Mouse (Mus musculus) thymus, postnatal 10 days (tissue): Measurements from ENCODE around the gene Tbc1d30.
A peak's percentile ranks its signal among the peaks of the same experiment; 100 is the strongest.

Experiments used
- DNase-seq, 2 experiments: peaks; one replicate each; pipeline ENCODE4 v3.0.0; 2021; ENCODE audit warnings: low spot score in 2 of 2

Tbc1d30 gene

GRCm38 (mm10) chr10:121314186-121314585, 36.9 kb downstream of the Tbc1d30 start:
- DNase-seq, result no peak

- DNase-seq, result no peak
Measured at GRCm38 (mm10) chr10:121313049-121313448, 38.0 kb downstream of the Tbc1d30 start.

GRCm38 (mm10) chr10:121310511-121311221, 40.4 kb downstream of the Tbc1d30 start:
- peak in 1 of 2 experiments; percentile 35 for DNase-seq

- DNase-seq, result no peak
Measured at GRCm38 (mm10) chr10:121309801-121310510, 41.1 kb downstream of the Tbc1d30 start.

- DNase-seq, result no peak
Measured at GRCm38 (mm10) chr10:121309123-121309655, 41.9 kb downstream of the Tbc1d30 start.

- DNase-seq, result no peak
Measured at GRCm38 (mm10) chr10:121305441-121305840, 45.6 kb downstream of the Tbc1d30 start.

- no peak for DNase-seq
Measured at GRCm38 (mm10) chr10:121303559-121303958, 47.5 kb downstream of the Tbc1d30 start.

- DNase-seq, result no peak
Measured at GRCm38 (mm10) chr10:121301868-121302267, 49.2 kb downstream of the Tbc1d30 start.

GRCm38 (mm10) chr10:121300659-121301058, 50.4 kb downstream of the Tbc1d30 start:
- DNase-seq, result no peak

- DNase-seq, result peak in 1 of 2 experiments; percentile 23
Measured at GRCm38 (mm10) chr10:121297054-121297701, 53.9 kb downstream of the Tbc1d30 start.

GRCm38 (mm10) chr10:121294471-121294870, 56.6 kb downstream of the Tbc1d30 start:
- no peak for DNase-seq

GRCm38 (mm10) chr10:121293829-121294228, 57.2 kb downstream of the Tbc1d30 start:
- DNase-seq, result no peak

GRCm38 (mm10) chr10:121291272-121291917, 59.7 kb downstream of the Tbc1d30 start:
- DNase-seq, result no peak

- no peak for DNase-seq
Measured at GRCm38 (mm10) chr10:121290682-121291078, 60.4 kb downstream of the Tbc1d30 start.

- DNase-seq, result no peak
Measured at GRCm38 (mm10) chr10:121289970-121290681, 61.0 kb downstream of the Tbc1d30 start.

GRCm38 (mm10) chr10:121282926-121283325, 68.2 kb downstream of the Tbc1d30 start:
- DNase-seq, result no peak

GRCm38 (mm10) chr10:121282436-121282835, 68.6 kb downstream of the Tbc1d30 start:
- peak; percentile 38 to 43 for DNase-seq

GRCm38 (mm10) chr10:121280943-121281342, 70.1 kb downstream of the Tbc1d30 start:
- DNase-seq, result no peak

GRCm38 (mm10) chr10:121277022-121277471, 74.0 kb downstream of the Tbc1d30 start:
- no peak for DNase-seq

- no peak for DNase-seq
Measured at GRCm38 (mm10) chr10:121274964-121275363, 76.1 kb downstream of the Tbc1d30 start.

GRCm38 (mm10) chr10:121271002-121271401, 80.1 kb downstream of the Tbc1d30 start:
- DNase-seq, result no peak
